Mouse (Mus musculus) cortical plate, adult 2 months (tissue): ENCODE data around the gene Eln.

Experiments
- CTCF ChIP-seq: fragments of 200-500 bp; IDR thresholded peaks from 2 replicates; pipeline ENCODE4 v1.5.1; 2011; ENCODE audit warnings: mild to moderate bottlenecking, control low read depth, low read length; ENCODE audit not compliant: insufficient read depth; ENCODE audit errors: extremely low read depth
- POLR2A ChIP-seq: fragments of 200-500 bp; IDR thresholded peaks from 2 replicates; pipeline ENCODE4 v1.6.1; 2011; ENCODE audit warnings: mild to moderate bottlenecking, low read length, control low read depth; ENCODE audit not compliant: insufficient read depth; ENCODE audit errors: extremely low read depth

GRCm38 (mm10) chr5:134783794-134784193 lies 36.7 kb upstream of the Eln start:
- TF ChIP-seq POLR2A (no peak), CTCF (no peak)
